Mouse (Mus musculus) mature B cell (primary cell): ENCODE data around the gene Gm42791.

Source experiments
- in situ Hi-C: fragments of 300-500 bp; cut with MboI; formaldehyde crosslinking; loops from 2 replicates; pipeline ENCODE4 v1.14.3; 2019

The Gm42791 gene

DNA sequence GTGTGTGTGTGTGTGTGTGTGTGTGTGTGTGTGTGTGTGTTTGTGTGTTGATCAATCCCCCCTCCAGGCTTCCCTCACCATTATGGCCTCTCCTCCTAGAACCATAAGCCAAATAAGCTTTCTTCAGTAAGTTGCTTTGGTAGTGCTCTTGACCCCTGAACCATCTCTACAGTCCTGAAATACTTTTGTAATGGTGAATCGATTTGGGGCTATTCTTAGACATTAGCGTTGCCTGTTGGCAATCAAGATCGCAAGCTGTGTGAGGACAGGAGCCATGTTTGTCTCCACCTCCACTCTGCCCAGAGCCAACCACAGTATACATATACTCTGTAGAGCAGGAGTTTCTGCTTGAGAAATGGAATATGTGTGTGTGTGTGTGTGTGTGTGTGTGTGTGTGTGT is 14.2 kb upstream of the Gm42791 start:
- in situ Hi-C loops = no loop called here

- in situ Hi-C loops = no loop called here
Observed at GRCm38 (mm10) chr5:149007295-149007646, 12.3 kb upstream of the Gm42791 start.

DNA sequence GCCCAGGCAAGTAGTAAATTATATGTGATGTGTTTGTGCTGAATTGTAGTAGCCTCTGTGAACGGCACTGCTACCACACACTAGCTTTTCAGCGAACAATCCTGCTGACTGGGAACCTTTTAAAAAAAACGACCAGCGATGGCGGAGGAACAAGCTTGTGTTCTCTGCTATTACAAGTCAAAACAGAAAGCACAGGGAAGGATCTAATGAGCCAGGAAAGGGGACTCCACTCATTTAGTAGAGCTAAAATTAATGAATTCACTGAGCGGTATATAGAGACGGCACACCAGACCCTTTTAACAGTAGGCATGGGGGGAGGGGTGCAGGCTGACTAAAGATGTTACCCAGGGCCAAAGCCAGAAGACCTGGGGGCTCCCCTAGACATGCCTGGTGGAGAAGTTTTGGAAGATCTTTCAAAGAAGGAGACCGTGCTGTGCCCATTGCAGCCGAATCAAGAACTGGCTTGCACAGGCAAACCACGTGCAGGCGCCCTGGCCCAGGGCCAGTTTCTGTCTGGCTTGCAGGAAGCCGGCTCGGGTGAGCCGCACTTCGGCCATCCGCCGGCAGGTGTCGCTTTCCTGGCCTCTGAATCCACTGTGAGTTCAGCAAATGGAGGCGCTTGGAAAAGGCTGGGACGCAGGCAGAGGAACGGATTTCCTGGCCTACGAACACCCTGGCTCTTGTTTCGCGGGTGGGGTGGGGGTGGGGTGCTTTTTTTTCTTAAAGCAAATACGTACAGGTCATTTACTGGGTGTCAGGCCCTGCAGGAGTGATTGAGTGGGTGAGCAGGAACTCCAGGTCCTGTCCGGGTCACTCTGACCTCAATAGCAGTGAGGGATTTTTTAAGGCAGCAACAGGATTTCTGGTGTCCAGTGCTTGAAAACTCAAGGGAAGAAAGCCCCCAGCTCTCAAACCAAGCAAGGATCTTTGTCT is 11.7 kb upstream of the Gm42791 start:
- in situ Hi-C loops = no loop called here

- in situ Hi-C loops = no loop called here
Observed at GRCm38 (mm10) chr5:149005701-149006361, 10.9 kb upstream of the Gm42791 start.

DNA sequence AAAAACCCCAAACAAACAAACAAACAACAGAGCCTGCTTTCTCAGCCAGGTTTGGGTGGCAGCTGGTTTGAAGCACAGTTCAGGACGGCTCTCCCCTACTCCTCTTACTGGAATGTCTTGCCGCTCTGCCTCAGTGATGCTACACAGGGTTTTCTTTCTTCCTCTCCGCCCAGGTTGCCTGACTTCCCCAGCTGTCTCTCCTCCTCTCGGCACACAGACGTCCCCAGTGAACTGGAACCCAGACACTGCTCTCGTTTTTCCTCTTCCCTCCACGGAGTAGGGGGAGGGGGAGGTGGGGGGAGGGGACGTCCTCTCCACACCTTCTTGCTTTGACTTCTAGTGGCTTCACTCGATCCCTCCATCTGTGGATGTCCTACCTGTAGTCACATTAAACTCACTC is 10.1 kb upstream of the Gm42791 start:
- in situ Hi-C loops = no loop called here

DNA sequence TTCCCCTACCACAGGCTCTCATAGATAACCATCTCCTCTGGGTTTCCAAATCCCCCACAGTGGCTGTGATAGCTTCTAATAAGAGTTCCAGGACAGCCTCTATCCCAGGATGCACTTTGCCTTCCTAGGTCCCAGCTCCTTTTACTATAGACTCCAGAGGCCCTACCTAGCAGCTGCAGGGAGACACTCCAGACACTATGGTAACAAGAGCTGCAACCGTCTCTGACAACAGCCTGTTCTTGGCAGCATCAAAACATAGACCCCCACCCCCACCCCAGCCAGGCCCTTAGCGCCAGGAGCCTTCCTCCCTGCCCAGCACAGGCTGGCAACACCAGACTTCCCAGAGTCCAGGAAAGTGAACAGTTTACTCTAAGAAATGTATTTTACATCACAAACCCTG is 8.2 kb upstream of the Gm42791 start:
- in situ Hi-C loops = no loop called here

- in situ Hi-C loops = no loop called here
Observed at GRCm38 (mm10) chr5:149002803-149003115, 7.8 kb upstream of the Gm42791 start.

DNA sequence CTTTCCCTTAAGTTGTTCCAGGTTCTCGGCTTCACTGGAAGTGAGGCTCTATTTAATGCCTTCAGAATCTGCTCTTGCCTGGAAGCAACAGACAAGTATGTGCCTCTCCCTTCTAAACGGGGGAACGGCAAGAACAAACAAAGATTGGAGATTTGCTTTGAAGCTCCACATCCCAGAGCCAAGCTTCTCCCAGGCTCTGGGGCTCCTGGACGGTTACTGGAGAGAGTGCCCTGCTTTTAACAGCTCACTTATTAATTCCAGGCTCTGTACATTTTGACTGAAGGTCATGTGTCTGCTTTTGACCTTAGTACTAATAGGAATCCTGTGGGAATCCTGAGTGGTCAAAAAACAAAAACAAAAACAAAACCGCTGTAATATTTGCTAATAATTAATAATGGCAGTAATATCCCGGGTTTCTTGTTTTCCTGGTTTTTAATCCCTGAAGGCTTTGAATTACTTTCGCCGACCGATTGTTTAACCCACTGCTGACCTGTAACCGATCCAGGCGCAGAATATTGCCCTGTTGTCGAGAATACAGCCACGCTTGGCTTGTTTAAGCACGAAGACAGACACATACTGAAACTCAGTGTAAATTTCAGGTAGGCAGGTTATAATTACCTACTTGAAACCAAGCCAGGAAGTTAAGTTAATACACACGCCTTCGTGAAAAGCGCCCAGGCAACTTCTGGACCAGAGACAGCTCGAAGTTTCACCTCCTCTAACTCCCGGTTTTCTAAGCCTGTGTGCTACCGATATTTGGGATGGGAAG is 7.3 kb upstream of the Gm42791 start:
- in situ Hi-C loops = no loop called here

DNA sequence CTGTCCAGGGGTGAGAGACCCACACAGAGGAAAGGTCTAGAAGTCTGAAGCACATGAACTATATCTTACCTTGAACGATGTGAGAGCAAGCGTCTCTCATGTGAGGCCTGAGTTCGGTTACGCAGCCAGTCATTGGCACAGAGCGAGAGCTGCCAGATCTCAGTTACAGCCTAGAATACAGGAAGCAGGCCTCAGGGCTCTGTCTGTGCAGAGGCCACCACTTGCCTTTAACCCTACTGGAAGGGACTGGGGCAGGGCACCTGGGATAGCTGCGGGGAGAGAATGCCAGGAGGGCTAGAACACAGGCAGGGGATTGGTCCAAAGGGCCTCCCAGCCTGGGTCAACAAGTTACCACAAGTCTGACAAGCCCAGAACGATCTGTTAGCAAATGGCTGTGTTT is 4.9 kb upstream of the Gm42791 start:
- in situ Hi-C loops = no loop called here

GRCm38 (mm10) chr5:148998512-148998911 is 3.6 kb upstream of the Gm42791 start:
- in situ Hi-C loops = no loop called here

DNA sequence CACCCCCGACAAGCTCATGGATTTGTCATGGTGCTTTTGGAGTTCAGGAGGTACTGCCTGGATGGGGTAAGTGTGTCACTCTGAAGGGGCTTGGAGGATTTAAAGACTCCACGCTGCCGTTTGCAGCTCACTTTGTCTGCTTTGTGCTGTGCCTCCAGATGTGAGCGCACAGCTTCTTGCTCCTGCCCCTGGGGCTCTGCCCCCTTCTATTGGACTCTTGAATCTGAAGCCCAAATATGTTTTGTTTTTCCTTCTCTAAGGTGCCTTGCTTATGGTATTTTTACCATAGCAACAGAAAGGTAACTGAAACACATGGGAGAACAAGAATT is 1.7 kb upstream of the Gm42791 start:
- in situ Hi-C loops = no loop called here

GRCm38 (mm10) chr5:148995962-148996708 is 1.2 kb upstream of the Gm42791 start:
- in situ Hi-C loops = no loop called here

DNA sequence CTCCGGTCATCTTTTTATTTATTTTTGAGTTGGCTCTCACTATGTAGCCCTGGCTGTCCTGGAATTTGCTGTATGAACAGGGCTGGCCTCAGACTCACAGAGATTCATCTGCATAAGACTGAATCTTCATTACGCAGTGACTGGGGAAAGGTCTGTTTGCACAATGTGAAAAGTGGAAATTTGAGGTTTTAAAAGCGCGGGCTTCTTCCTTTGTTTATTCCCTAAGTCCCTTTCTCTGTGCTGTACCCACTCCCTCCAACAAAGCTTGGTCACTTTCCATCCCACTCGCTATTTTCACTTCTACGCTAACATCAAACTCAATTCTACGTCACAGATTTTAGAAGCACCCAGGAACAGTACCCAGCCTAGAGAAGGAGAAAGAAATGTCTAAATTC is 639 bp downstream of the Gm42791 start:
- in situ Hi-C loops = no loop called here

DNA sequence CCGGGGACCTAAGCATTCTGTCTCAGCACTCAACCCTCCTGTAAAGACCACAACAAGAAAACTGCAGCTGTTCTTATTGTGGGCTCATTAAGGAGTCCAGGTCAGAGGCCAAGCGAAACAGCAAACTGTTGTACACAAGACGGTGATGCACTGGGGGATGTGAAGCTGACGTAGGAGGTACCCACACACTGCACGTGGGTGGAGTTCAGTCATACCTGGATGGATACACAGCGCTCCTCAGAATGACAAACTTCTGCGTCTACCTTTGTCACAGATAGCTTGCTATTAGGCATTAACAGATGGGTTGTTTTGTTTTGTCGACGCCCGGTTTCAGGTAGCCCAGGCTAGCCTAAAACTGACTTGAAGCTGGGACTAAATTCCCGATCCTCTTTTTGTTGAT is 2.3 kb downstream of the Gm42791 start:
- in situ Hi-C loops = no loop called here

DNA sequence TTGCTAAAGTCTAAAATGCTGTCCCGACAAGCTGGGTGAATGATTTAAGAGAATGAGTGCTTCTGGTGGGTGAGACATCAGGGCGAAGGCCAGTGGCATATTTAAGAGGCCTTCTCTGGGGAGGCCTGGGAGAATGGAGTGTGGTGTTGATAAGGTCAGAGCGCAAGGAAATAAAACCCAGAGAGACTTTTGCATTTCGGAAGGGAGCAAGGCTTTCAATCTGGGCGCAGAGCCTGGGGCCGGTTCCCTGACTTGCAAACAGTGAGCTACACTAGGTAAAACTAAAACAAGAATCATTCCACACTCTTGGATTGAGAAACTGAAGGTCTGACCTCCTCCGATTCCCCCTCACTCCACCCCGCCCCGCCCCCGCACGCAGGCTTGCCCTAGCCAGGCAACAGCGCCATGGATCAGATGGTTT is 4.0 kb downstream of the Gm42791 start:
- in situ Hi-C loops = no loop called here

DNA sequence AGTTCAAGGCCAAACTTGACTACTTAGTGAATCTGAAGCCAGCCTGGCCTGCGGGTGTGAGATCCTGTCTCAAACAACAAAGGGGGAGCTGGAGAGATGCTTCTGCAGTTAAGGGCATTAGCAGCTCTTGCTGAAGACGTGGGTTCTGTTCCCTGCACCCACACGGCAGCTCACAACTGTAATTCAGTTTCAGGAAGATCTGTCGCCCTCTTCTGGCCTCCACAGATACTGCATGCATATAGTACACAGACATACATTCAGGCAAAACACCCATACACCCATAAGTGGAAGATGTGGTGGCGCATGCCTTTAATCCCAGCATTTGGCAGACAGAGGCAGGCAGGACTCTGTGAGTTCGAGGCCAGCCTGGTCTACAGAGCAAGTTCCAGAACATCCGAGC is 5.5 kb downstream of the Gm42791 start:
- in situ Hi-C loops = no loop called here

DNA sequence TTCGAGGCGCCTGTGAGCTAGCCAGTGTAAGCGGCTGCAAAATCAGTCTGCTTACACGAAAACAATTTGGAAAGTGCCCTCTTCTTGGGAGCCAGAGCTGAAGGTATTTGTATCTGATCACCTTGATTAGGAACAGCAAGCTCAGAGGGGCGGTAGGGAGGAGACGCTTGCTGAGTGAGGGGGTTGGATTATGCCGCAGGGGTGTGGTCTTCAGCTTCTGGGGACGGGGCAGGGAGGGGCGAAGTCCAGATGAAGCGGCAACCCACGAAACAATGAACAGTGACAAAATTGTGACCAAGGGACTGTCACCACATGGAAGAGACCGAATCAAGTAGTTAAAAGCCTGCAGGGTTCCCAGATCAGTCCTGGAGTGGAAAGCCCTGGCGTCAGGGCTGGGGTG is 10.0 kb downstream of the Gm42791 start:
- in situ Hi-C loops = no loop called here

DNA sequence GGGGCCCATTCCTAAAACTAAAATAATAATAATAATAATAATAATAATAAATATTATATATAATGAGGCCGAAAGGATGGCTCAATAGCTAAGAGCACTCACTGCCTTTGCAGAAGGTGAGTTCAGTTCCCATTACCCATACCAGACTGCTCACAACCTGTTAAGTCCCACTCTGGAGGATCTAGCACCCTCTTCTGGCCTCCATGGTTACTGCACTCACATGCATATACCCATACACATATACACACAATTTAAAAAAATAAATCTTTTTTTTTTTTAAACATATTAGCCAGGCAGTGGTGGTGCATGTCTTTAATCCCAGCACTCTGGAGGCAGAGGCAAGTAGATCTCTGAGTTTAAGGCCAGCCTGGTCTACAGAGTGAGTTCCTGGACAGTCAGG is 11.3 kb downstream of the Gm42791 start:
- in situ Hi-C loops = no loop called here

- in situ Hi-C loops = no loop called here
Observed at GRCm38 (mm10) chr5:148983108-148983664, 11.8 kb downstream of the Gm42791 start.

GRCm38 (mm10) chr5:148982396-148982795 is 12.6 kb downstream of the Gm42791 start:
- in situ Hi-C loops = no loop called here

- in situ Hi-C loops = no loop called here
Observed at GRCm38 (mm10) chr5:148980607-148981006, 14.3 kb downstream of the Gm42791 start.
